Mouse (Mus musculus): ENCODE results near the gene Atg101.
"Not testable (repeated sequence)": the region's sequence is repeated elsewhere in the genome, so short reads cannot be mapped to it uniquely, and the experiment has no call there.

Atg101 gene

GRCm38 (mm10) chr15:101316913-101317813, 33.1 kb downstream of the Atg101 start:
- no peak for DNase-seq

- DNase-seq = no peak
These were observed 33.9 kb downstream of the Atg101 start for GRCm38 (mm10) chr15:101317814-101318500.

DNA sequence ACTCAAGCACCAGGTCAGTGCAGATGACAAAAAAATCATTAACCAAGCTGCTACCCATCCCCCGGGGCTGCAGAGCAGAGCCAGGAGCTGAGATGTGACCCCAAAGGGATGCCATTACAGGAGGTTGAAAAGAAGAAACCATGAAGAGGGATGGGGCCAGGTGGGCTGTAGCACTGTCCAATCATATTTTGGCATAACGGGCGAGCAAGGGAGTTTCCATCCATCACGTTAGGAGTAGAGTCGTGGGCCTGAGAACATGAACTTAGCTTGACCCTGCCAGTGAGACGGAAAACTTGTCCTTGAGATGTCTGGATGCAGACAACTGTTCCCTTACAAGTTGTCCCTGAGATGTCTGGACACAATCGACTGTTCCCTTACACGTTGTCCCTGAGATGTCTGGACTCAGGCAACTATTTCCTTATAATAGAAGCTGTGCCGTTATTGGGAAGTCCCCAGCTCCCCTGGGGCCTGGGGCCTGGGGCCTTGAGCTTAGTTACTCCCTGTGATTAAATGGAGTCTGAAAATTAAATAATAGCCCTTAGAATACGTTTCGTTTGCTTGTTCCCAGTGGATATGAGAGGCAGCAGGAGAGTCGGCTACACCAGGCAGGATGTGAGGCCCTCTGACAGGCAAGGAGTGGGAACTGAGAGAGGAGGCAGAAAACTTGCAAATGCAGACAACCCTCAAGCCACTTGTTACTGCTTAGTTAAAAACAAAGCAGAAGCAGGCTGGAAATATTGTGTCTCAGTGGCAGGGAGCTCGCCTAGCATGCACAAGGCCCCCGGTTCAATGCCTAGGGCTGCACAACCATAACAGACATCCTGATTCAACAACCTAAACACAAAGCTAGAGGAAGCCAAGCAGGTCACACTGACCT, 35.1 kb downstream of the Atg101 start:
- DNase-seq = no peak

GRCm38 (mm10) chr15:101320010-101320617, 36.0 kb downstream of the Atg101 start:
- no peak for DNase-seq

DNA sequence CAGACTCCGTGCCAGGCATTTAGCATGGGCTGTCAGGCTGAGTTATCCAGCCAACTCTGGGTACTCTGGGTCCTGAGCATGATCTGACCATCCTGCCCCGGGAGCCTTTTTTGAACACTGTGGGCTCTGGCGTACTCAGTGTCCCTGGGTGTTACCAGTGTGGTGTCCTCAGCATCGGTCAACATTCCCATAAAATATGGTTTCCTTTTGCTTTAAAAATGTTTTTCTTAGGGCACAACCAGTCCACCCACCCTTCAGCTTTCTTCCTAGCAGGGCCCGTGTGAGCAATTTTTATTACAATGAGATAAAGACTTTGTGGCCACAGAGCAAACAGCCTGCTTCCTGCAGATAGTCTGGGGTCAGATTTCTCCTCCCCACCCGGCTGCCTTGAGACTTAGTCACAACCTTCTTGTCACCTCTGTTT, 36.6 kb downstream of the Atg101 start:
- peak; percentile 40 for DNase-seq

- DNase-seq = no peak
These were observed 37.1 kb downstream of the Atg101 start for GRCm38 (mm10) chr15:101321126-101321525.

DNA sequence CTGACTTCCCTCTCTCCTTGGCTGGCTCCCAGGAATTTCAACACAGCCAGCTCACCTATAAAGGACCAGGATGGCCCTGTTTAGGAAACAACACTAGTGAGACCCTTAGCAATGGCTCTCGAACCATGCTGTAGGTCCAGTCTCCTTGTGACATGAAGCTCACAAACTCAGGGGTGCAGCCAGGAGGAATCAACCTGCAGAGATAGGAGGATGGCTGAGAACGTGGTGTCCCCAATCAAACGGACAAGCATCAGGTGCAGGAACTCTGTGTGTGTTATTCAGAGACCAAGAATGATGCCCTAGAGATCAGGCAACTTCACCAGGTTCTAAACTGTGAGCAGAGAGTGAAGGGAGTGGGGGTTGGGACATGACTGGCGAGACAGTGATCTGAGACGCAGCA, 38.0 kb downstream of the Atg101 start:
- DNase-seq = no peak

- no peak for DNase-seq
These were observed 38.6 kb downstream of the Atg101 start for GRCm38 (mm10) chr15:101322640-101323039.

DNA sequence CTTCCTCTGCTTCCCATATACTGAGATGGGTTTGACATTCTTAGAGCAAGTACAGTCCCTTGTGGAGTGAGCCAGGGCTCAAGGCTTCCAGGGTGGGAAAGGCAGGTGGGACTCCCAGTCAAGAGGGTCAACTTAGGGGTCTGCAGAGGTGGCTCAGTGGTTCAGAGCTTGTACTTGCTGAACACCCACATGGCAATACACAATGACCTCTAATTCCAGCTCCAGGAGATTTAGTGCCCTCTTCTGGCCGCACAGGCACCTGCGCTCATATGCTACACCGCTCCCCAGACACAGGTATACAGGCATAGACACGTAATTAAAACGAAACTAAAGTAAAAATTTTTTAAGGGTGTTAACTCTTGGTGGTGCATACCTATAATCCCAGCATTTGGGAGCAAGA, 39.4 kb downstream of the Atg101 start:
- no peak for DNase-seq

DNA sequence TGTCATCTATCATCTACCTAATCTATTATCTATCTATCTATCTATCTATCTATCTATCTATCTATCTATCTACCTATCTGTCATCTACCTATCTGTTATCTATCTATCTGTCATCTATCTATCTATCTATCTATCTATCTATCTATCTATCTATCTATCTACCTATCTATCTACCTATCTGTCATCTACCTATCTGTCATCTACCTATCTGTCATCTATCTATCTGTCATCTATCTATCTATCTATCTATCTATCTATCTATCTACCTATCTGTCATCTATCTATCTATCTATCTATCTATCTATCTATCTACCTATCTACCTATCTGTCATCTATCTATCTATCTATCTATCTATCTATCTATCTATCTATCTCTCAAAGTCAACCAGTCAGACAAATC, 40.3 kb downstream of the Atg101 start:
- DNase-seq = not testable (repeated sequence)

- DNase-seq = no peak
These were observed 42.0 kb downstream of the Atg101 start for GRCm38 (mm10) chr15:101325991-101326534.

DNA sequence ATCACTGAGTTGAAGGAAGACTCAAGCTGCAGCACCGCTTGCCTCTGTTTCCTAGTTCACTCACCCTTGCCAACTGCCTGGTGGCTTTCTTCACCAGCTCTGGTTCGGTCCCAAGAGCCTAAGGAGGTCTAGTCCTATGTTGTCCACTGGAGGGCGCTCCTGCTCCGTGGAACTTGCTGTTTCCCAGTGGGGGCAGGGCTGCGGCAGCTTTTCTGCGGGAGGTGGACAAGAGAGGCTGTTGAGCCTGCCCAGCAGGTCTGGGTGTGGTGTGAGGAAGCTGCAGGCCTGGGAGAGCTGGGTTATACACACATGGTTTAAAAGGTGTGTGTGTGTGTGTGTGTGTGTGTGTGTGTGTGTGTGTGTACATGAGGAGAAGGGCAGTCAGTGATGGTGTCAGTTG, 43.2 kb downstream of the Atg101 start:
- DNase-seq = peak; percentile 95

- DNase-seq = no peak
These were observed 44.9 kb downstream of the Atg101 start for GRCm38 (mm10) chr15:101328876-101329563.

- no peak for DNase-seq
These were observed 45.5 kb downstream of the Atg101 start for GRCm38 (mm10) chr15:101329564-101329892.

DNA sequence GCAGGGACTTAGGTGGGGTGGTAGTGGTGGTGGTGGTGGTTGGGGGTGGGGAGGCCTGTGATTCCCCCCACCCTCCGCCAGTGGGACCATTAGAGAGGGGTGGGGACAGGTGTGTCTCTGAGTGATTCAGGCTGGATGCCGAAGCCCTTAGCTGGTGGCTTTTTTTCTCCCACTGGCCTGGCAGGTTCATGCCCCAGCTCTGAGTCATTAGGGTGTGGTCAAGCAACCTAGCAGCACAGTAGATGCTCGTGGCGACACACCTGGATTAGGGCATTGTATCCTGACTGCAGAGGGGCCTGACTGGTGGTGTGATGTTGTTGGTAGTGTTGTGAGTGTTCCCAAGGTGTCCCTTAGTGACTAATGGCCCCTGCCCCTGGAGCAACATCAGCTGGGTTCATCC, 47.0 kb downstream of the Atg101 start:
- peak; percentile 53 for DNase-seq

DNA sequence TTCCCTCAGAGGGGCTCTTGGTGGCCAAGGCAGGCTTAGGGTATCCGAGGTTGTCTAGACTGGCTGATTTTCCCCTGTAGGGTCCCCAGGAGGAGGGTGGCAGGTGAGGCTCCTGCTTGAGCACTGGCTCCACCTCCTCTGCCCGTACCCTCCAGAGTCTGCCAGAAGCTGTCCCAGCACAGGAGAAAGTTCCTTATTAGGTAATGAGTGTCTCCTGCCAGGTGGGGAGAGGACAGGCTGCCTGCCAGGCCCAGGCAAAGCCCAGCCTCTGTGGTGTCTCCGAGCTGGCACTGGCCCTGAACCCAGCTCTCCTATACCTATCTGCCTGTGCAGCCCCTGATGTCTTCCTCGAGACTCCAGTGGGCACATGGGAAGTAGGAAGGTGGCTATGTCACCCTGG, 48.3 kb downstream of the Atg101 start:
- peak; percentile 36 for DNase-seq

DNA sequence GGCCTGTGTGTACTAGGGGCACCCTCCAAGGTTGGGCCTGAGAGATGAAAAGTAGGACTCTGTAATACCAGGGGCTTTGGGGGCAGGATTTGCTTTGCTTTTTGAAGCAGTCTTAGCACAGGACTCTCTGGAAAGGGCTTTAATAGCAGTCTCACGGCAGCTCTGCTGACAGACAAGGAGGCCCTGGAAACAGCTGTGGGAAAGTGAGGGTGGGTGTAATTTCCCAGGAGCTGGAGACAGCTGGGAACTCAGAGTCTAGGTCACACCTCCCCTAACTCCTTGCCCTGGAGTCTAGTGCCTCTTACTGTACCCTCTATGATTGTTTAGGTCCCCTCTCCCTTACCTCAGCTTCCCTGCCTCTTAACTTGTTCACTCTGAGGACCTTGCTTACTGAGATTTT, 49.1 kb downstream of the Atg101 start:
- DNase-seq = no peak

DNA sequence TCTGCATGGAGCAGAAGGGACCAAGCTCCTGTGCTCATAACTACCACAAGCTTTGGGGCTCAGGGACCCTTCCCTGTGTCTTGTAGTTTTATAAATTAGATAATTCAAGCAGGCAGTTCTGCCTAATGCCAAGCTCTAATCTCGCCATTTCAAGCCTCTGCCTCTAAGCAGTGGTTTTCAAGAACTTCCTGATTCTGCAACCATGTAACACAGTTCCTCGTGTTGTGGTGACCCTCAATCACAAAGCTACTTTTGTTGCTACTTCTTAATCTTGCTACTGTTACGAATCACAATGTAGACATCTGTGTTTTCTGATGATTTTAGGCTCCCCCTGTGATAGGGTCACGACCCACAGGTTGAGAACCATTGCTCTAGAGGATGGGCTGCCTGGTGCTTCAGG, 49.6 kb downstream of the Atg101 start:
- no peak for DNase-seq

DNA sequence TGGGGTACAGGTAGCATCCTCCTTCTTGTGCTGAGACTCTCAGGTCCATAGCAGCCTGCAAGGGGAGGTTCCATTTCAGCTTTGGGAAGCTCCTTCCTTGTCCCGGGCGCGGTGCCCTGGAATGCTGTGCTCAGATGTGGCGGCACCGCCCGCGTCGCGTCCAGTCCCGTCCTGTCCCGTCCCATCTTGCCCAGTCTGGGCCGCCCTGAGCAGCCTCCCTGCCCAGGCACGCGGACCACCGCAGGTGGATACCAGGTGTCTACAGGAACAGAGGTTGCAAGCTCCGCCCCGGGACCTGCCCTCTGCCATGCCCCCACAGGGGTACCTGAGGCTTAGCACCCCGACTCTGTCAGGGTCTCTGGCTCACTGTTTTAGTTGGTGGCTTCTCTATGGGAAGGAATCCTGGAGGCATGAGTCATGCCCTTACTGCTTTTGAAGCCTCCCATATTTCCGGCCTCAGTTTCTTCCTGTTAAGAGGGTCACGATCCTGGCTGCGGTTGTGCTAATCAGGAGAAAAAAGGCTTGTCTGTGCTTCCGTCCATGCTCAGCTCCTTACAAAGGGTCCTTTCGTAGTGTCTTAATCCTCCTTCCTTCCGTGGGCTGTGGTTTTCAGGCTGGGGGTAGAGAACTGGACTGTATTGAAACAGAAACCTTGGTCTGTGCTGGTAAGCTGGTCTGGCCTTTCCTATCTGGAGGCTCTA, 52.6 kb downstream of the Atg101 start:
- DNase-seq = peak; percentile 36

DNA sequence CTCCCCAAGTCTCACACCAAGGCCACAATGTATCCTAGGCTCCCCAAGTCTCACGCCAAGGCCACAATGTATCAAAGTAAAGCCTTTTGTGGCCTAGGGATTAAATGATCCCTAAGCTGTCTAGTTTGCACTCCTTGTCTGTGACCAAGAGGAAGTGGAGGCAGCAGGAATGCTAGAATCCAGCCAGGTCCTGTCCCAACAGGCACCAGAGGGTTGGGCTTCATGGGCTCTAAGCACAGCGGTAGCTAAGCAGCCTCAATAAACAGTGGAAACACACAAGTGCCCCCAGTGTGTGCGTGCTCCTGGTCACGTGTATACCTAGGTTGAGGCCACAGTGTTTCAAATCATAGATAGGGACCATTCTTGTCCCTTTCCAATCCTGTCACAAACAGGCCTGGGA, 54.3 kb downstream of the Atg101 start:
- DNase-seq = peak; percentile 34

DNA sequence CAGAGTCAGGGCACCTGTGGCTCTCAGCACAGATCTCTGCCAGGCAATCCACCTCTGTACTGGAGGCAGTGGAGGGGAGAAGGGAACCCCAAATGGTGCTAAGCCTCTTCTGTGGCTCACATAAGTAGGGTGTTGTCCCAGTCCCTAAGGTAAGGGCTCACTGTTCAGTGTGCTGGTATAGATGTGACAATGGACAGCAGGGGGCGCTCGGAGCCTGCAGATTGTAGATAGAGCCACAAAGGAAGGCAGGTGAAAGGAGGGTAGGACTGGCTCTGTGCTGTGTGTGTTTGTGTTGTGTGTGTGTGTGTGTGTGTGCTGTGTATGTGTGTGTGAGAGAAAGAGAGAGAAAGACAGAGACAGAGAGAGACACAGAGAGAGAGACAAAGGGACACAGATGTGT, 55.5 kb downstream of the Atg101 start:
- DNase-seq = peak; percentile 94
